Mouse (Mus musculus) lung, adult 2 months (tissue): ENCODE results near the gene Ramp3.

Experiments
- CTCF ChIP-seq: fragments of 200-500 bp; IDR thresholded peaks from 2 replicates; pipeline ENCODE4 v1.5.1; 2011; ENCODE audit warnings: mild to moderate bottlenecking, low read length, control low read depth; ENCODE audit not compliant: insufficient read depth
- POLR2A ChIP-seq: fragments of 200-500 bp; IDR thresholded peaks from 2 replicates; pipeline ENCODE4 v1.6.1; 2011; ENCODE audit warnings: low read depth, mild to moderate bottlenecking, control low read depth, low read length, borderline replicate concordance; ENCODE audit errors: extremely low read depth

DNA sequence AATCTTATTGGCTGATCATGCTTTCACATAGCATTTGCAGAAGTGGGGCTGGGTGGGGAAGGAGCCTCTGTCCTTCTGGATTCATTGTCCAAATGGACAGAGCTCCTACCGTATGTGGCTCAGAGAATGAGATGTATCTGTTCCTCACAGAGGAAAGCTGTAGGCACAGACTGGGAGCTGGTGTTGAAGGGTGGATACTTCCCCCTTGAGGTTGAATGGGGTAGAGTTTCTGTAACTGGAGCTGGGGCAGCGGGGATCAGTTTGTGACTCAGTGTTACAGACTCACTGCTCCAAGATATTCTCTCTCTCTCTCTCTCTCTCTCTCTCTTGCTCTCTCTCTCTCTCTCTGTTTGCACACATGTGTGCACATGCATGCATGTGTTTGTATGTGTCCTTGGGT, 11.7 kb downstream of the Ramp3 start:
- TF ChIP-seq CTCF (no peak), POLR2A (no peak)
